Mouse (Mus musculus): ENCODE measurements at regions not wholly inside any gene's neighbourhood (a gene's known extent, or its start where the extent isn't known, plus 50 kb on each side); places are given as distances from the start of the nearest gene placed in this dataset.
"Not testable (repeated sequence)": the region's sequence is repeated elsewhere in the genome, so short reads cannot be mapped to it uniquely, and the experiment has no call there.

DNA sequence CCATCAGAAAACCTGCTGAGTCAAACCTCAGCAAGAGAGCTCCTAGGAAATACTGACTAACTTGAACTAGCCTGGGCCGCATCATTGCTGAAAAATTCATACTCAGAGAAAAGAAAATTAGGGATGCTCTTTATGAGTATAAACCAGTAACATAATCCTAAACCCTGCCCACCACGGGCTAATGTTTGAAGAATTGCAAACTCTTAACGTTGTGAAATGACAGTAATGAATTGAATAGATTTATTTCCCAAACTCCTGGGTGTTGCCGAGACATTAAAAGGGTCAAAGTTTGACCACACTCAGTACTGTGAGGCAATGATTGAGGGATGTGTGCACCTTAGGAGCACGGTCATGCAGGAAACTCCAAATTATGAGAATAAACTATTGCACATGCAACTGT is 125.3 kb downstream of the Gipc2 start:
- H3K27me3 ChIP-seq (ENCODE audit: poor library complexity, severe bottlenecking): no peaks in the 10 kb centered on the region
- 91% methylated on average over 5 of the region's 5 CpGs for WGBS
- no peak for DNase-seq (ENCODE audit: extremely low spot score, low spot score)

DNA sequence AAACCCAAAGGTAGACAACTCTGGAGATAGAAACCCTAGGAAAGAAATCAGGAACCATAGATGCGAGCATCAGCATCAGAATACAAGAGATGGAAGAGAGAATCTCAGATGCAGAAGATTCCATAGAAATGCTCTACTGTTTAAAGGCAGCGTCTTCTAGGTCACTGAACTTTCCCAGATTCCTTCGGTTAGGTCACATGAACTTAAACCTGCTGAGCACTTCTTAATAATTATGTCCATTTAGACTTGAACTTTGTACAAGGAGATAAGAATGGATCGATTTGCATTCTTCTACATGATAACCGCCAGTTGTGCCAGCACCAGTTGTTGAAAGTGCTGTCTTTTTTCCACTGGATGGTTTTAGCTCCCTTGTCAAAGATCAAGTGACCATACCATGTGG is 129.2 kb downstream of the Gipc2 start:
- DNase-seq (ENCODE audit: extremely low spot score, low spot score); H3K4me1 ChIP-seq; H3K27ac ChIP-seq; H3K36me3 ChIP-seq (replicated peaks); H3K9me3 ChIP-seq; H3K4me3 ChIP-seq; H3K27me3 ChIP-seq (ENCODE audit: poor library complexity, severe bottlenecking): not testable (repeated sequence)
- WGBS: 92% methylated on average over 5 of the region's 5 CpGs

More for the DNA sequence above, 125.3 kb downstream of the Gipc2 start:
- Histone ChIP-seq H3K4me1 (no peaks in the 10 kb centered on the region), H3K4me3 (no peak overlapping the region), H3K9me3 (no peaks in the 10 kb centered on the region), H3K27ac (no peak overlapping the region), H3K36me3 (replicated peaks) (no peaks in the 10 kb centered on the region)

DNA sequence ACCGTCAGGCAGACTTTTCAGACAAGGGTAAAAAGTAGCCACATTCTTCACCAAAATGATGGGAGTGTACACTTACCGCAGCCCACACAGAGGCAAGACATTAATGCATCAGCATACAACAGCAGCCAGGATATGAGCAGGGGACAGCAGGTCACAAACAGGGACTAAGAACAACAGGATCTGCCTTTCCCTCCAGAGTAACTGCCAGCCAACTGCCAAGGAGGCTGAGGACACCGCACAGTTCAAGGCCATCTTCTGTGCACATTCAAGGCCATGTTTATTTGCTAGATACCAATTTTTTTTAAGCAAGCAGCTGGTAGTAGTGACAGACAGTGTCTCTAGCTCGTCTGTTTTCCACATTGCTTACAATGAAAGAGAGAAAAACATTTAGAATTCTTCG is 130.6 kb downstream of the Gipc2 start:
- Histone ChIP-seq H3K9me3 (no peaks in the 10 kb centered on the region), H3K27me3 (ENCODE audit: poor library complexity, severe bottlenecking) (no peaks in the 10 kb centered on the region), H3K4me1 (no peaks in the 10 kb centered on the region), H3K27ac (no peak overlapping the region), H3K36me3 (replicated peaks) (no peaks in the 10 kb centered on the region), H3K4me3 (no peak overlapping the region)
- 85% methylated on average over 5 of the region's 5 CpGs for WGBS
- DNase-seq (ENCODE audit: extremely low spot score, low spot score): no peak

DNA sequence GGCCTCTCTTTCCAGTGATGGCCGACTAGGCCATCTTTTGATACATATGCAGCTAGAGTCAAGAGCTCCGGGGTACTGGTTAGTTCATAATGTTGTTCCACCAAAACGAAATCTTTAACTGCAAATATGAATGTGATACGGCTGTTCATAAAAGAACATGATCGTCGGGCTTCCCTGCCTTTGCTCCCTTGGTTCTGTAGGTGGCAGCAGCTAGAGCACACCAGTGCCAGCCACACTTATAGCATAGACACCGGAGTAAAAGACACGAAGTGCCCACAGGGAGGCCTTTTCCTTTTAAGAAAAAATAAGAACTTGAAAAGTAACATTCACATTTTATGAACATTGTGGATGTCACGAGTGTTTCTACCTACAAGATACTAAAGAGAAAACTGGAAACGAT is 131.3 kb downstream of the Gipc2 start:
- no peak overlapping the region for H3K4me3 ChIP-seq
- no peaks in the 10 kb centered on the region for H3K9me3 ChIP-seq
- no peak for DNase-seq (ENCODE audit: extremely low spot score, low spot score)
- H3K36me3 ChIP-seq (replicated peaks): no peaks in the 10 kb centered on the region
- no peak overlapping the region for H3K27ac ChIP-seq
- 83% methylated on average over 10 of the region's 10 CpGs for WGBS
- no peaks in the 10 kb centered on the region for H3K4me1 ChIP-seq
- no peaks in the 10 kb centered on the region for H3K27me3 ChIP-seq (ENCODE audit: poor library complexity, severe bottlenecking)

DNA sequence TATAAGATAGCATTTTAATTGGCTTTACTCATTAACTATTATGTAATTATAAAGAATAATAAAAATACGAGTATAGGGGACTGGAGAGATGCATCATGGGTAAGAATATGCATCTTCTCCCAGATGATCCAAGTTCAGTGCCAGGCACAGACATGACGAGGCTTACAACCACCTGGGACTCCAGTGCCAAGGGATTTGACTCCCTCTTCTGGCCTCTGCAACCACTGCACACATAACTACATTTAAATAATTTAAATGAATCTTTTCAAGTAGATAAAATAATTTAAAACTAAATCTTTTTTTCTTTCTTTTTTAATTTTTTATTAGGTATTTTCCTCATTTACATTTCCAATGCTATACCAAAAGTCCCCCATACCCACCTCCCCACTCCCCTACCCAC is 131.8 kb downstream of the Gipc2 start:
- DNase-seq (ENCODE audit: extremely low spot score, low spot score): no peak
- WGBS: 76% methylated on average over 2 of the region's 2 CpGs
- no peak overlapping the region for H3K27ac ChIP-seq
- H3K9me3 ChIP-seq: no peaks in the 10 kb centered on the region
- no peaks in the 10 kb centered on the region for H3K36me3 ChIP-seq (replicated peaks)
- H3K4me3 ChIP-seq: no peak overlapping the region
- no peaks in the 10 kb centered on the region for H3K27me3 ChIP-seq (ENCODE audit: poor library complexity, severe bottlenecking)
- no peaks in the 10 kb centered on the region for H3K4me1 ChIP-seq

DNA sequence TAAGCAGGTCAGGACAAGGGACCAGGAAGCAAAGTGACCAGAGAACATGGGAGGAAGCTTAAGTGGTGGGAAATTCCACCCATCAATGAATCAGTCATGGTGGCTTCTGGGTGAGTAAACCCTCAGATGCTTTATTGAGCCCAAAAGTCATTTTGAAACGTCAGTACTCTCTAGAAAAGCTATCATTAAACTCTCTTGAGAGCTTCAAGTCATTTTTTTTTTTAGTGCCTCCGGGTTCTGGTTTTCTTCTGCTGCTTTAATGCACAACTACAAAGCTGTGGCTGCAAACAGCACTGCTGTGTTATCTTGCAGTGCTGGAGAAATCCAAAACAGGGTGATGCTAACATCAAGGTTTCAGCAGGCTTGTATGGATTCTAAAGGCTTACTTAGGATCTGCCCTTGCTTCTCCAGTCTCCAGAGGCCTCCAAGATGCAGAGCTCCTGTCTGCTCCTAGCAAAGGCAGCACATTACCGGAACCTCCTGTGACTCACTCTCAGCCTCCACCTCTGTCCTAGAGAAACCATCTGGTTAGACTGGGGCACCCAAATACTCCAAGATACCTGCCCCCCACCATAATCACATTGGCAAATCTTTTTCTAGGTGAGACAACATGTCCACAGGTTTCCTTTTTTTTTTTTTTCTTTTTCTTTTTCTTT is 133.2 kb downstream of the Gipc2 start:
- DNase-seq (ENCODE audit: extremely low spot score, low spot score): no peak
- WGBS: 77% methylated on average over 3 of the region's 3 CpGs
- Histone ChIP-seq H3K4me1 (no peaks in the 10 kb centered on the region), H3K9me3 (no peaks in the 10 kb centered on the region), H3K36me3 (replicated peaks) (no peaks in the 10 kb centered on the region), H3K27me3 (ENCODE audit: poor library complexity, severe bottlenecking) (no peaks in the 10 kb centered on the region), H3K4me3 (no peak overlapping the region), H3K27ac (no peak overlapping the region)

DNA sequence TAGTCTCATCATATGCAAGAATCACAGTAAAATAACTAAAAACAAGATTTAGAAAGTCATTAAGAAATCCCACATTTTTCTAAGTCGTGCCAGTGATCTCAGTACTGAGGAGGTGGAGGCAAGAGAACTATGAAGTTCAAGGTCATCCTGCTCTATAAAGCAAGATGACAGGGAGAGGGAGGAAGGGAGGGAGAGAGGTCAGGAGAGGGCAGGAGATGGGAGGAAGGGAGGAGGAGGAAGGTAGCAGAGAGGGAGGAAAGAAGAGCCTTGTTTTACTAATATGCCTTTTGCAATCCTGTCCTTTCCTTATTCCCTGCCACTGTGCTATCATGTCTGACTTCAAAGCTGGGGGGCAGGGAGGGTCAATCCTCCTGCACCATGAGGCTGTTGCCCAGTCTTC is 137.3 kb downstream of the Gipc2 start:
- H3K36me3 ChIP-seq (replicated peaks): no peaks in the 10 kb centered on the region
- no peaks in the 10 kb centered on the region for H3K9me3 ChIP-seq
- H3K4me1 ChIP-seq: no peaks in the 10 kb centered on the region
- DNase-seq (ENCODE audit: extremely low spot score, low spot score): no peak
- no peaks in the 10 kb centered on the region for H3K27me3 ChIP-seq (ENCODE audit: poor library complexity, severe bottlenecking)
- H3K27ac ChIP-seq: no peak overlapping the region
- WGBS: 85% methylated on average over 1 of the region's 1 CpGs
- H3K4me3 ChIP-seq: no peak overlapping the region

DNA sequence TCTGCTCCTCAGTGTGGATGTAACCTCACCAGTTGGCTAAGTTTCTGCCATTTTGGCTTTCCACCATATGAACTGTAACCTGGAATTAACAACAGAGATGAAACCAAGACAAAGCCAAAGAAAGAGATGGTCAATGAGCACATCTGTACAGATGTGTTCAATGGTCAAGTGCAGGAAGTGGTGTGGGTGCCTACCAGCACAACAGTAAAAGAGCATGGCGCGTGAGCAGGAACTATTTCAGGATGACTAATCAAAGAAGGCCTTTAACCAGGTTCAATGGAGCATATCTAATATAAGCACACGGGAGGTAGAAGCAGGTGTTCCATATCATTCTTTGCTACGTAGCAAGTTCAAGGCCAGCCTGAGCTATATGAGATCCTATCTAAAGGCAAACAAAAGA is 140.0 kb downstream of the Gipc2 start:
- H3K27ac ChIP-seq: no peak overlapping the region
- WGBS: 88% methylated on average over 4 of the region's 4 CpGs
- H3K27me3 ChIP-seq (ENCODE audit: poor library complexity, severe bottlenecking): no peaks in the 10 kb centered on the region
- no peak overlapping the region for H3K4me3 ChIP-seq
- H3K4me1 ChIP-seq: no peaks in the 10 kb centered on the region
- H3K9me3 ChIP-seq: no peaks in the 10 kb centered on the region
- no peak for DNase-seq (ENCODE audit: extremely low spot score, low spot score)
- no peaks in the 10 kb centered on the region for H3K36me3 ChIP-seq (replicated peaks)

DNA sequence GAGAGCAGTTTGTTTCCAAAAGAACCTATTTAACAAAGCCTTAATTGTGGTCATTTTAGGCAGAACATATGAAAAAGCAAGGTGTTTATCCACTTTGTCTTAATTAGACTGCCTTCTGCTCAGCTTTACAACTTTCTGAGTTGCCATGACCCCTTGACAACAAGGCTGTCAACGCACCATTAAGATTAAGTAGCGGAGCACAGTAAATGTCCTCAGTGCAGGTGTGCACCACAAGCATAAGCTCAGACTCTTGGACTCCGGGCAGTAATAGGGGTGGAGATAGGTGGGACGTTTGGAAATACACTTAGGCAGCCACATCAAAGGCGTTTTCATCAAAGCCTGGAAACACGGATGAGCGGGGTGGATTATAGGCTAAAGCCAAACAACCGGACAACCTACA is 140.9 kb downstream of the Gipc2 start:
- Histone ChIP-seq H3K27me3 (ENCODE audit: poor library complexity, severe bottlenecking) (no peaks in the 10 kb centered on the region), H3K4me3 (no peak overlapping the region), H3K36me3 (replicated peaks) (no peaks in the 10 kb centered on the region), H3K4me1 (no peaks in the 10 kb centered on the region), H3K9me3 (no peaks in the 10 kb centered on the region), H3K27ac (no peak overlapping the region)
- 89% methylated on average over 8 of the region's 8 CpGs for WGBS
- no peak for DNase-seq (ENCODE audit: extremely low spot score, low spot score)

DNA sequence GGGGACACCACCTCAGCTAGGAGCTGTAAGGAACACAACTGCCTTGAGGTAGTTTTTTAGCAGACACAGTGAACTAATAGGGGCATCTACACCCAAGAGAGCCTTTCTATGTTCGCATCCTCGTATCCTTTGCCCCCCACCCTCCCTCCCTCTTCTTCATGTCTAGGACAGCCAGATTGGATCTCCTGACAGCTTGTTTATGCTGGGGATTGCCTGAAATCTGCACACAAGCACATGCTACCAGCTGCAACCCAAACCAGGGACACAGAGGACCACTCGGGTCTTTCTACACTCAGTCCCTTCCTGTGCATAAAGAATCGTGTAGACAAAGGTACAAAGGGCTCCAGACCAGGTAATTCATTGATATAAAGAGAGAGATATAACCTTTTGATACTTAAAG is 159.3 kb downstream of the Gipc2 start:
- Histone ChIP-seq H3K27me3 (ENCODE audit: poor library complexity, severe bottlenecking) (no peaks in the 10 kb centered on the region), H3K4me3 (no peak overlapping the region), H3K36me3 (replicated peaks) (no peaks in the 10 kb centered on the region), H3K4me1 (peaks cover under 1% of the 10 kb centered on the region), H3K9me3 (no peaks in the 10 kb centered on the region), H3K27ac (no peak overlapping the region)
- no peak for DNase-seq (ENCODE audit: extremely low spot score, low spot score)
- 91% methylated on average over 4 of the region's 4 CpGs for WGBS

DNA sequence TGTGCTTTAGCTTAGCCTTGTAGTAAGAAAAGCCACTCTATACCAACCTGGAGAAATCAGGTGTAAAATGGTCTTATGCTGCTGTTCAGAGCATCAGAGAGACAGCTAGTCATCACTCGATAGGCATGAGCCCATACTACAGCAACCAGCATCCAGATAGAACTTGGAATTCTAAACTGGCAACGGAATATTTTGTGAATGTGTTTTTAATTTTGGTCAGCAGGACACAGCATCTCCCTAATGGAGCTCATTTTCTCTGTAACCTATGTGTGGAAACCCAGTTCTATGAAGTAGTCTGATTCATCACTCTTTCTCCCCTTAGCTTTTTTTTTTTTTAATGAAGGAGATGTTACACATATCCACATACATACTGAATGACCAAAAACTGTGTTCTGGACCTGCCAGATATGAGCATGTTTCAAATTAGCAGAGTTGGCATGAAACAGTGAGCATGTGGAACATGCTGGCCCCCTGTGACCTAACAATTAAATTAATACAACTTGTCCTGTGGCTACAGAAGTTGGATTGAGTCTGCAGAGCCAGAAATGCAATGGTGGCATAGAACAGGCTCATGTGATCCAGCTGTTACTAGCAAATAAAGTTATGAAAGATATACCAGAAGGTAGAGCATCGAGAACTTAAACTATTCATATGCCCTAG is 160.5 kb downstream of the Gipc2 start:
- 82% methylated on average over 3 of the region's 3 CpGs for WGBS
- H3K4me3 ChIP-seq: no peak overlapping the region
- peaks cover 7% of the 10 kb centered on the region for H3K4me1 ChIP-seq
- H3K36me3 ChIP-seq (replicated peaks): no peaks in the 10 kb centered on the region
- no peaks in the 10 kb centered on the region for H3K27me3 ChIP-seq (ENCODE audit: poor library complexity, severe bottlenecking)
- no peak overlapping the region for H3K27ac ChIP-seq
- H3K9me3 ChIP-seq: no peaks in the 10 kb centered on the region
- no peak for DNase-seq (ENCODE audit: extremely low spot score, low spot score)

DNA sequence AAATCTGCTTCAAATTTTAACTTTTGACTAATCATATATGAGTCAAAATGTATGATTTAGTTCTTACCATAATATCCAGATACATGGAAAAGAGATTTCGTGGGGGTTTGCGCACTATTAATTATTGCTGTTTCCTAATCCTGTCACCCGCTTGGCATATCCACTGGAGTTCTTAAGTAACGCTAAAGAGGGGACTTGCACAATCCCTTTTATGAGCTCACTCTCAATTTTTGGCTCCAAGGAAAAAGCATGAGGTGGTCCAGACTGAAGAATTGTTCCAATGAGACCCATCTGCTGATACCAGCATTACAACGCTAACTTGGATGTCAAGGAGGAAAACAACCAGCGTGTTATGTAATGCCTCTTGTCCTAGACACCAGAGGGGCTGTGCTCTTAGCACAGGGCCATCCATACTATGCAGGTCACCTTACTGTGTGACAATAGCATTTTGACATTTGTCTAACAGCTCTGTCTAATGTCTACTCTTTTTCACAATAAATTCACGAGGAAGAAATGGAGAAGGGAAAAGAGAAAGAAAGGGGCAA is 161.5 kb downstream of the Gipc2 start:
- 95% methylated on average over 7 of the region's 7 CpGs for WGBS
- Histone ChIP-seq H3K9me3 (no peaks in the 10 kb centered on the region), H3K4me1 (peaks cover 7% of the 10 kb centered on the region), H3K27ac (no peak overlapping the region), H3K4me3 (no peak overlapping the region), H3K27me3 (ENCODE audit: poor library complexity, severe bottlenecking) (no peaks in the 10 kb centered on the region), H3K36me3 (replicated peaks) (no peaks in the 10 kb centered on the region)
- no peak for DNase-seq (ENCODE audit: extremely low spot score, low spot score)

DNA sequence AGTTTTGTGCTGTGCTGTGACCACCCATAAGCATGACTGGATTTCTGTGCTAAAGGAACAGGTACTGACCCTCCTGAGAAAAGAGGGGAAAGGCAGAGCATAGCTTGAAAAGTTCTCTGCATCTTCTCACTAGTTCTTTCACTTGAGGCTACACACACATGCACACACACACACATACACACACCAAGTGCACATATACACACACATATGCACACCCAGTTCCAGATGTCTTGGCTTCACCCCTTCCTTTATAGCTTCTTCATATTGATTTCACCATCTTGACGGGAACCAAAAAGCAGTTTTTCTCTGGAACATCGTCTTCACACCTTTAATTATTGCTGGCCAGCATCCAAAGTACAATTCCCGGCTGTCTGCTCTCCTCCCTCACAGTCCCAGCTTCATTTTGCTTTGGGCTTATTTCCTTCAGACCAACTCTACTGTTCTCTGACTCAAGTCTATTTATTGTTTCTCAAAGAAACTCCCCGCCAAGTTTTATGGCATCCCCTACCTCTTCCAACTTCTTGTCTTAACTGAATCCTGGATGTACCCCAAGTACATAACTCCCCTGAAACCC is 160.2 kb upstream of the Ptgfr start:
- no peak for DNase-seq (ENCODE audit: extremely low spot score, low spot score)
- H3K4me1 ChIP-seq: peaks cover 7% of the 10 kb centered on the region
- no peak overlapping the region for H3K27ac ChIP-seq
- no peaks in the 10 kb centered on the region for H3K27me3 ChIP-seq (ENCODE audit: poor library complexity, severe bottlenecking)
- no peak overlapping the region for H3K4me3 ChIP-seq
- WGBS: 84% methylated on average over 4 of the region's 4 CpGs
- H3K36me3 ChIP-seq (replicated peaks): no peaks in the 10 kb centered on the region
- H3K9me3 ChIP-seq: no peaks in the 10 kb centered on the region
